Mouse (Mus musculus) kidney, adult 2 months (tissue): Measurements from ENCODE around the gene Mettl26.

Source experiments
- CTCF ChIP-seq: fragments of 200-500 bp; conservative IDR thresholded peaks from 2 replicates; pipeline ENCODE4 v1.5.1; 2011; ENCODE audit warnings: low read depth, mild to moderate bottlenecking, control low read depth, low read length, moderate library complexity, mixed read lengths; ENCODE audit not compliant: insufficient read depth, insufficient read length
- POLR2A ChIP-seq: fragments of 200-500 bp; IDR thresholded peaks from one replicate; pipeline ENCODE4 v1.6.1; 2011; ENCODE audit warnings: low read depth, low read length, control low read depth

- TF ChIP-seq CTCF (no peak), POLR2A (no peak)
Observed at GRCm38 (mm10) chr17:25866172-25866571, 8.7 kb upstream of the Mettl26 start.
